33 mouse cellular contexts compared by ENCODE assay signal in genomic region chr1:65043433-65043832, GRCm38 (mm10). TPM values are rescaled to one million over a fixed set of nuclear protein-coding genes. Genes with fewer than 3 reads are reported as not detected.
"Had no signal": no experiment of that assay in that cellular context is flagged by ENCODE, and none has a peak within 500 bp of the region (broad histone marks: within the 10 kb centered on the region; RNA-seq: fewer than 3 reads in every experiment).

No protein-coding gene starts in this region.

- H3K9me3 ChIP-seq: limb, embryonic 10.5 days; limb, embryonic 13.5 days; liver, embryonic 12.5 days; liver, embryonic 15.5 days; lung, embryonic 15.5 days; midbrain, embryonic 12.5 days; midbrain, embryonic 15.5 days; neural tube, embryonic 13.5 days had no signal

- H3K27ac ChIP-seq: kidney, postnatal 0 days; layer of hippocampus, adult 2 months; limb, embryonic 10.5 days; limb, embryonic 13.5 days; liver, embryonic 12.5 days; liver, embryonic 15.5 days; lung, embryonic 15.5 days; midbrain, embryonic 12.5 days; midbrain, embryonic 15.5 days; neural tube, embryonic 13.5 days had no signal

- H3K36me3 ChIP-seq: limb, embryonic 10.5 days; limb, embryonic 13.5 days; liver, embryonic 12.5 days; liver, embryonic 15.5 days; lung, embryonic 15.5 days; midbrain, embryonic 12.5 days; midbrain, embryonic 15.5 days; neural tube, embryonic 13.5 days had no signal

- H3K27me3 ChIP-seq: limb, embryonic 13.5 days; liver, embryonic 12.5 days; liver, embryonic 15.5 days; lung, embryonic 15.5 days; midbrain, embryonic 12.5 days; midbrain, embryonic 15.5 days; neural tube, embryonic 13.5 days had no signal

- DNase-seq: kidney, adult 2 months; kidney, postnatal 25 days; layer of hippocampus, adult 9-11 months; liver; lung, adult 18-20 months; lung, postnatal 10 days; lung, postnatal 4 days; thymus, adult 2 months; thymus, postnatal 14 days had no signal

- ATAC-seq: liver, embryonic 12.5 days; midbrain, embryonic 15.5 days had no signal

- H3K4me3 ChIP-seq: layer of hippocampus, adult 2 months; limb, embryonic 10.5 days; limb, embryonic 13.5 days; liver, embryonic 12.5 days; liver, embryonic 15.5 days; lung, embryonic 15.5 days; midbrain, embryonic 12.5 days; midbrain, embryonic 15.5 days; myocyte; neural tube, embryonic 13.5 days had no signal

- H3K9ac ChIP-seq: limb, embryonic 13.5 days; liver, embryonic 12.5 days; liver, embryonic 15.5 days; lung, embryonic 15.5 days; midbrain, embryonic 12.5 days; midbrain, embryonic 15.5 days; neural tube, embryonic 13.5 days had no signal

- H3K4me1 ChIP-seq: limb, embryonic 10.5 days; limb, embryonic 13.5 days; liver, embryonic 12.5 days; liver, embryonic 15.5 days; lung, embryonic 15.5 days; midbrain, embryonic 12.5 days; midbrain, embryonic 15.5 days; neural tube, embryonic 13.5 days had no signal

- H3K4me2 ChIP-seq: limb, embryonic 13.5 days; liver, embryonic 12.5 days; liver, embryonic 15.5 days; lung, embryonic 15.5 days; midbrain, embryonic 12.5 days; midbrain, embryonic 15.5 days; neural tube, embryonic 13.5 days had no signal

RNA-seq across cellular contexts. Expression of gene Cryge, which starts 7.5 kb away (rescaled TPM):
- total RNA-seq: layer of hippocampus, adult 2 months; layer of hippocampus, postnatal 25 days; left cerebral cortex, adult 18-20 months; left cerebral cortex, postnatal 25 days; megakaryocyte progenitor cell, adult 5-6 weeks; megakaryocyte-erythroid progenitor cell, adult 5-6 weeks; monocyte, adult 5-6 weeks; neutrophil, adult 5-6 weeks had no signal
- polyA plus RNA-seq: kidney, adult 2 months; kidney, embryonic 14.5 days; large intestine, adult 2 months; limb, embryonic 10.5 days; limb, embryonic 13.5 days; liver, embryonic 12.5 days; liver, embryonic 15.5 days; lung, embryonic 15.5 days; midbrain, embryonic 12.5 days; midbrain, embryonic 15.5 days; myocyte; neural tube, embryonic 13.5 days; small intestine, adult 2 months; spleen, adult 2 months; stomach, embryonic 16.5 days; thymus, adult 2 months had no signal

RNA-seq across cellular contexts. Expression of gene Akr1cl, which starts 10.9 kb away (rescaled TPM):
- total RNA-seq: layer of hippocampus, adult 2 months; layer of hippocampus, postnatal 25 days; left cerebral cortex, adult 18-20 months; left cerebral cortex, postnatal 25 days; megakaryocyte progenitor cell, adult 5-6 weeks; megakaryocyte-erythroid progenitor cell, adult 5-6 weeks; monocyte, adult 5-6 weeks; neutrophil, adult 5-6 weeks had no signal
- polyA plus RNA-seq: kidney, embryonic 14.5 days; liver, embryonic 12.5 days; midbrain, embryonic 15.5 days; myocyte had no signal

RNA-seq across cellular contexts. Expression of gene Crygd, which starts 19.8 kb away (rescaled TPM):
- total RNA-seq: layer of hippocampus, adult 2 months; layer of hippocampus, postnatal 25 days; left cerebral cortex, adult 18-20 months; left cerebral cortex, postnatal 25 days; megakaryocyte progenitor cell, adult 5-6 weeks; megakaryocyte-erythroid progenitor cell, adult 5-6 weeks; monocyte, adult 5-6 weeks; neutrophil, adult 5-6 weeks had no signal
- polyA plus RNA-seq: kidney, adult 2 months; kidney, embryonic 14.5 days; kidney, postnatal 0 days; large intestine, adult 2 months; limb, embryonic 10.5 days; limb, embryonic 13.5 days; liver, embryonic 12.5 days; liver, embryonic 15.5 days; lung, embryonic 15.5 days; midbrain, embryonic 12.5 days; midbrain, embryonic 15.5 days; myocyte; neural tube, embryonic 13.5 days; small intestine, adult 2 months; spleen, adult 2 months; stomach, embryonic 16.5 days; testis, adult 2 months; thymus, adult 2 months had no signal

RNA-seq across cellular contexts. Expression of gene Crygc, which starts 30.1 kb away (rescaled TPM):
- total RNA-seq: layer of hippocampus, adult 2 months; layer of hippocampus, postnatal 25 days; left cerebral cortex, adult 18-20 months; left cerebral cortex, postnatal 25 days; megakaryocyte progenitor cell, adult 5-6 weeks; megakaryocyte-erythroid progenitor cell, adult 5-6 weeks; monocyte, adult 5-6 weeks; neutrophil, adult 5-6 weeks had no signal
- polyA plus RNA-seq: kidney, adult 2 months; kidney, embryonic 14.5 days; kidney, postnatal 0 days; large intestine, adult 2 months; limb, embryonic 10.5 days; limb, embryonic 13.5 days; liver, embryonic 12.5 days; liver, embryonic 15.5 days; lung, embryonic 15.5 days; midbrain, embryonic 12.5 days; midbrain, embryonic 15.5 days; myocyte; neural tube, embryonic 13.5 days; small intestine, adult 2 months; spleen, adult 2 months; stomach, embryonic 16.5 days had no signal

RNA-seq across cellular contexts. Expression of gene Crygb, which starts 38.7 kb away (rescaled TPM):
- total RNA-seq: layer of hippocampus, adult 2 months; layer of hippocampus, postnatal 25 days; left cerebral cortex, adult 18-20 months; left cerebral cortex, postnatal 25 days; megakaryocyte progenitor cell, adult 5-6 weeks; megakaryocyte-erythroid progenitor cell, adult 5-6 weeks; monocyte, adult 5-6 weeks; neutrophil, adult 5-6 weeks had no signal
- polyA plus RNA-seq: kidney, adult 2 months; kidney, embryonic 14.5 days; kidney, postnatal 0 days; large intestine, adult 2 months; limb, embryonic 10.5 days; liver, embryonic 12.5 days; liver, embryonic 15.5 days; lung, embryonic 15.5 days; midbrain, embryonic 15.5 days; myocyte; small intestine, adult 2 months; spleen, adult 2 months; stomach, embryonic 16.5 days; testis, adult 2 months; thymus, adult 2 months had no signal
